18 mouse cellular contexts compared by ENCODE assay signal in the genomic region with DNA sequence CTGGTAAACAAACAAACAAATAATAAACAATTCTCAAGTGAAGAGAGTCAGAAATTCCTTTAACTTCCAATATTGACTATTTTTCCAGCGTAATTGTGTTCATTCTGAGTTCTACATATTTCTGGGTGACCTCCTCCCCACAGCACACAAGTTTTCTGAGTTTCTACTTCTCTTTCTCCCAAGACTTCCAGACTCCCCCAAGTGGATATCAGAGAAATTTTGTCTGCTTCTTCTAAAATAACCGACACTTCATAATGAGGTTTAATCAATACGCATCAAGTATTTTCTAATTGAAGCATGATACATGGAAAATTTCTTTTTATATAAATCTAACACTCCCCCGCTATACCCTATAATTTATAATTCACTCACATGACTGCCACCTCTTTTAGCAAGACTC. TPM values are rescaled to one million over a fixed set of nuclear protein-coding genes. Genes with fewer than 3 reads are reported as not detected.
DNase-seq lines count a peak whose midpoint lies in the region; ATAC-seq lines count a peak whose summit lies in the region.
"Had no signal": no experiment of that assay in that cellular context is flagged by ENCODE, and none has a peak within 500 bp of the region (broad histone marks: within the 10 kb centered on the region; RNA-seq: fewer than 3 reads in every experiment).

No protein-coding gene starts in this region.

- H3K36me3 ChIP-seq in forebrain, embryonic 15.5 days = no peaks in the 10 kb centered on the region
- no peaks in the 10 kb centered on the region for H3K36me3 ChIP-seq in forebrain, embryonic 10.5 days (replicated peaks)
- no peaks in the 10 kb centered on the region for H3K36me3 ChIP-seq in midbrain, embryonic 14.5 days (ENCODE audit: control insufficient read depth, insufficient read depth, low read length)
- no peaks in the 10 kb centered on the region for H3K36me3 ChIP-seq in midbrain, embryonic 11.5 days (ENCODE audit: control insufficient read depth, insufficient read depth, low read length)
- no peaks in the 10 kb centered on the region for H3K36me3 ChIP-seq in hindbrain, embryonic 15.5 days
- H3K36me3 ChIP-seq: embryonic facial prominence, embryonic 15.5 days; heart, embryonic 10.5 days had no signal

- H3K4me3 ChIP-seq in forebrain, embryonic 15.5 days = peak overlapping the region; percentile 91
- no peak overlapping the region for H3K4me3 ChIP-seq in forebrain, embryonic 10.5 days
- peak overlapping the region; percentile 78 for H3K4me3 ChIP-seq in midbrain, embryonic 14.5 days (replicated peaks; ENCODE audit: low read depth, low read length)
- no peak overlapping the region for H3K4me3 ChIP-seq in midbrain, embryonic 11.5 days (ENCODE audit: low read depth, low read length)
- H3K4me3 ChIP-seq in hindbrain, embryonic 15.5 days = peak overlapping the region; percentile 64

- H3K4me1 ChIP-seq in forebrain, embryonic 15.5 days = peaks cover 12% of the 10 kb centered on the region
- peaks cover 22% of the 10 kb centered on the region for H3K4me1 ChIP-seq in forebrain, embryonic 10.5 days
- H3K4me1 ChIP-seq in midbrain, embryonic 14.5 days (ENCODE audit: control insufficient read depth, insufficient read depth, low read length) = 0 out of 2 replicates have a peak, but pooled peaks cover 4% of the 10 kb centered on the region
- H3K4me1 ChIP-seq in midbrain, embryonic 11.5 days (ENCODE audit: control insufficient read depth, insufficient read depth, low read length) = peaks cover 5% of the 10 kb centered on the region
- peaks cover 22% of the 10 kb centered on the region; the same call in 1 of the 2 replicates for H3K4me1 ChIP-seq in hindbrain, embryonic 15.5 days (replicated peaks)

- no peak for DNase-seq in forebrain, embryonic 10.5 days (ENCODE audit: extremely low spot score, low spot score)
- peak; percentile 19 for DNase-seq in midbrain, embryonic 14.5 days
- no peak for DNase-seq in midbrain, embryonic 11.5 days (ENCODE audit: low spot score, missing footprints)
- no peak for DNase-seq in frontal cortex, postnatal 25 days (ENCODE audit: low spot score in 2 of 2)
- no peak for DNase-seq in right cerebral cortex, postnatal 4 days
- DNase-seq: adrenal gland, adult 8-10 months; B cell, adult 2 months; cerebellum, adult 8-10 months; gastrocnemius, postnatal 36 days; heart, postnatal 14 days; kidney, adult 9 months; lung, adult 18-20 months had no signal

- no peaks in the 10 kb centered on the region for H3K27me3 ChIP-seq in forebrain, embryonic 15.5 days
- H3K27me3 ChIP-seq in forebrain, embryonic 10.5 days (ENCODE audit: poor library complexity, severe bottlenecking) = peaks cover 50% of the 10 kb centered on the region
- no peaks in the 10 kb centered on the region for H3K27me3 ChIP-seq in midbrain, embryonic 14.5 days (ENCODE audit: control insufficient read depth, insufficient read depth, low read length)
- H3K27me3 ChIP-seq in midbrain, embryonic 11.5 days (ENCODE audit: control insufficient read depth, insufficient read depth, low read length) = peaks cover 12% of the 10 kb centered on the region
- no peaks in the 10 kb centered on the region for H3K27me3 ChIP-seq in hindbrain, embryonic 15.5 days

- H3K27ac ChIP-seq in forebrain, embryonic 15.5 days (replicated peaks) = peak overlapping the region; percentile 93; the same call in 1 of the 2 replicates
- no peak overlapping the region for H3K27ac ChIP-seq in forebrain, embryonic 10.5 days
- H3K27ac ChIP-seq in midbrain, embryonic 14.5 days (replicated peaks; ENCODE audit: low read depth, low read length) = no peak overlapping the region
- H3K27ac ChIP-seq in midbrain, embryonic 11.5 days (ENCODE audit: low read depth, low read length) = no peak overlapping the region
- no peak overlapping the region for H3K27ac ChIP-seq in hindbrain, embryonic 15.5 days (replicated peaks)
- H3K27ac ChIP-seq: embryonic facial prominence, embryonic 15.5 days; heart, embryonic 10.5 days had no signal

- H3K4me2 ChIP-seq in forebrain, embryonic 15.5 days (replicated peaks) = peak overlapping the region; percentile 80
- peak overlapping the region; percentile 71 for H3K4me2 ChIP-seq in midbrain, embryonic 14.5 days (ENCODE audit: low read length)
- H3K4me2 ChIP-seq in midbrain, embryonic 11.5 days = no peak overlapping the region
- H3K4me2 ChIP-seq in hindbrain, embryonic 15.5 days = peak overlapping the region; percentile 81

- no peak for ATAC-seq in forebrain, embryonic 15.5 days (replicated peaks)
- no peak for ATAC-seq in midbrain, embryonic 14.5 days (ENCODE audit: low FRiP score, low TSS enrichment)
- ATAC-seq in midbrain, embryonic 11.5 days (ENCODE audit: low FRiP score) = no peak
- no peak for ATAC-seq in hindbrain, embryonic 15.5 days (ENCODE audit: low FRiP score, low read depth)

- H3K9ac ChIP-seq in forebrain, embryonic 15.5 days (replicated peaks) = no peak overlapping the region
- H3K9ac ChIP-seq in midbrain, embryonic 14.5 days (replicated peaks; ENCODE audit: low read length) = no peak overlapping the region
- H3K9ac ChIP-seq in midbrain, embryonic 11.5 days (ENCODE audit: low read length) = no peak overlapping the region
- peak overlapping the region; percentile 69; the same call in 1 of the 2 replicates for H3K9ac ChIP-seq in hindbrain, embryonic 15.5 days
- H3K9ac ChIP-seq: embryonic facial prominence, embryonic 15.5 days had no signal

- 62% methylated on average over 4 of the region's 4 CpGs for WGBS in forebrain, embryonic 15.5 days
- WGBS in forebrain, embryonic 10.5 days = 76% methylated on average over 4 of the region's 4 CpGs
- WGBS in midbrain, embryonic 14.5 days = 74% methylated on average over 4 of the region's 4 CpGs
- WGBS in midbrain, embryonic 11.5 days = 82% methylated on average over 4 of the region's 4 CpGs
- WGBS in hindbrain, embryonic 15.5 days = 57% methylated on average over 4 of the region's 4 CpGs

- H3K9me3 ChIP-seq in forebrain, embryonic 15.5 days = no peaks in the 10 kb centered on the region
- no peaks in the 10 kb centered on the region for H3K9me3 ChIP-seq in forebrain, embryonic 10.5 days
- no peaks in the 10 kb centered on the region for H3K9me3 ChIP-seq in midbrain, embryonic 14.5 days (ENCODE audit: control insufficient read depth, low read length)
- no peaks in the 10 kb centered on the region for H3K9me3 ChIP-seq in midbrain, embryonic 11.5 days (ENCODE audit: control insufficient read depth, low read length)
- no peaks in the 10 kb centered on the region for H3K9me3 ChIP-seq in hindbrain, embryonic 15.5 days
- H3K9me3 ChIP-seq: embryonic facial prominence, embryonic 15.5 days; heart, embryonic 10.5 days had no signal

RNA-seq across cellular contexts. Expression of gene Zfp804a, which starts 1.4 kb away (rescaled TPM):
- polyA plus RNA-seq in forebrain, embryonic 15.5 days (2015; fragmentation: Nextera tagmentation; extraction: Ambion mirVana) = 6.1 and 6.3 TPM in 2 replicates
- polyA plus RNA-seq in forebrain, embryonic 10.5 days (2016; fragmentation: Nextera tagmentation; extraction: Ambion mirVana) = 0.09 TPM in 1 of 2 replicates, not detected in the other
- polyA plus RNA-seq in midbrain, embryonic 14.5 days (2014; fragmentation: Nextera tagmentation; extraction: Ambion mirVana) = 11.7 and 12.9 TPM in 2 replicates
- polyA plus RNA-seq in midbrain, embryonic 11.5 days (2014; fragmentation: Nextera tagmentation; extraction: Ambion mirVana) = 1.5 TPM in 2 replicates
- polyA plus RNA-seq in hindbrain, embryonic 15.5 days (2015; fragmentation: Nextera tagmentation; extraction: Ambion mirVana) = 12.1 and 12.7 TPM in 2 replicates
- polyA plus RNA-seq: liver, adult 2 months; testis, adult 2 months had no signal

Comparison
In these comparisons a context has a peak if more than half of its experiments do, and no peak if none do; other contexts are left out.
1. H3K4me3 ChIP-seq: peak in forebrain, embryonic 15.5 days (single experiment), midbrain, embryonic 14.5 days (single experiment) and hindbrain, embryonic 15.5 days (single experiment); none in forebrain, embryonic 10.5 days (single experiment) and midbrain, embryonic 11.5 days (single experiment).